Mouse (Mus musculus) skeletal muscle tissue, adult 2 months (tissue): ENCODE results near the gene Lsm11.

Source experiments
- DNase-seq: peaks from one replicate; pipeline ENCODE4 v3.0.0-alpha.2; 2012; ENCODE audit warnings: low read depth, low spot score

The Lsm11 gene

DNA sequence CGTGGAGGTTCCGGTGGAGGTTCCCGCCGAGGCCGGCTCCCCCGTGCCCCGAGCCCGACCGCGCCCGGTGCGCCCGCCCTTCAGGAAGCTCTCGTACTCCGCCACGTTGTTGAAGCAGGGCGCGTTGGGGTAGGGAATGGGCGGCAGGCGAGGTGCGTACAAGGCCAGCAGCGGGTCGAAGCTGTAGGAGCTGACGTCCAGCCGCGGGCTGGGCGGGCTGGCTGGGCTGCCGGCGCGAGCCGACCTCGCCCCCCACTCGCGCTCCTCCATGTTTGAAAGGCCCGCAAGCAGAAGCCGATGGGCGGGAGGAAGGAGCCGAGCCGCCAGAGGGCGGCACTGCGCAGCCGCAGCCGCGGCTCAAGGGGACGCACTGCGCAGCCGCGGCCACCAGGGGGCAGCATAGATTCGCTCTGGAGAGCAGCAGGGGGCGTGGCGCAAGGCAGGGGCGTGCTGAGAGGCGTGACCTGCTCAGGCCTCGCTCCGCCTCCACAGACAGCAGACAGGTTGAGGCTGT lies at the start of gene Lsm11:
Gene Lsm11 (minus strand): TSS at position 293 of the 514 bp plus-strand sequence.
- DNase-seq = peak; percentile 93

DNA sequence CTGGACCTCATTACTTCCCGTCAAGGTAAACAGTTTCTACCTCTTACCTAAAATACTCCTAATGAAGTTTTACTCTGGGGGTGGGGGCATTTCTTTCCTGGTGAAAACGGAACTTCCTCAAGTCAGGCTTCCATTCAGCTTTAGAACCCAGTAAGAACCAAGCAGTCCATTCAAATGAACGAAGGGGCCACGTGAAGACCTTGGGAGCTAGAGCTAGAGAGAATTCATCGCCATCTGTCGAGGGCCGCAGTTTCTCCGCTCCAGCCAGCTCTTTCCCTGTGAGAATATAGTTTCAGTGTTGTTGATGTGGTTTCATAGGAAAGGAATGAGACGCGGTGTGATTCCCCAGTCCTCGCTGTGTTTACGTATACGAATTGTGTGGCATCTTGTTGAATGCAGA lies 47.4 kb upstream of the Lsm11 start:
- no peak for DNase-seq

DNA sequence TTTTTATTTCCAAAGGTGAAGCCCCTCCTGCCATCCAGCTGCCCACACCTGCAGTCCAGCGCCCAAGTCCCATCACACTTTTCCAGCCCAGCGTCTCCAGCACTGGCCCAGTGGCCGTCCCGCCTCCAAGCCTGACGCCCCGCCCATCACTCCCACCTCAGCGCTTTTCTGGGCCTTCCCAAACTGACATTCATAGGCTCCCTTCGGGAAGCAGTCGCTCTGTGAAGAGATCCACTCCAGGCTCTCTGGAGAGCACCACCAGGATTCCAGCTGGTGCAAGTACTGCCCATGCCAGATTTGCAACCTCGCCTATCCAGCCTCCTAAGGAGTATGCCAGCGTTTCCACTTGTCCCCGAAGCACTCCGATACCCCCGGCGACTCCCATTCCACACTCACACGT lies 46.9 kb upstream of the Lsm11 start:
- no peak for DNase-seq

DNA sequence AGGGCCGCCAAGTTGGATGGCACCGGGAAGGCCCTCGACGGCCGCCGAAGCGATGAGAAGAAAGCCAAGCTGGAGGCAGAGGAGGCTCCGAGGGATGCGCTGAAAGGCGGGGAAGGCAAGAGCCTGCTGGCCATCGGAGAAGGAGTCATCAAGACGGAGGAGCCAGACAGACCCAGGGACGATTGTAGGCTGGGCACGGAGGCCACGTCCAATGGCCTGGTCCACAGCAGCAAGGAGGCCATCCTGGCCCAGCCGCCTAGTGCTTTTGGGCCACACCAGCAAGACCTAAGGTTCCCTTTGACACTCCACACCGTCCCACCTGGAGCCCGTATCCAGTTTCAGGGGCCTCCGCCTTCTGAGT lies 36.1 kb upstream of the Lsm11 start:
- no peak for DNase-seq

DNA sequence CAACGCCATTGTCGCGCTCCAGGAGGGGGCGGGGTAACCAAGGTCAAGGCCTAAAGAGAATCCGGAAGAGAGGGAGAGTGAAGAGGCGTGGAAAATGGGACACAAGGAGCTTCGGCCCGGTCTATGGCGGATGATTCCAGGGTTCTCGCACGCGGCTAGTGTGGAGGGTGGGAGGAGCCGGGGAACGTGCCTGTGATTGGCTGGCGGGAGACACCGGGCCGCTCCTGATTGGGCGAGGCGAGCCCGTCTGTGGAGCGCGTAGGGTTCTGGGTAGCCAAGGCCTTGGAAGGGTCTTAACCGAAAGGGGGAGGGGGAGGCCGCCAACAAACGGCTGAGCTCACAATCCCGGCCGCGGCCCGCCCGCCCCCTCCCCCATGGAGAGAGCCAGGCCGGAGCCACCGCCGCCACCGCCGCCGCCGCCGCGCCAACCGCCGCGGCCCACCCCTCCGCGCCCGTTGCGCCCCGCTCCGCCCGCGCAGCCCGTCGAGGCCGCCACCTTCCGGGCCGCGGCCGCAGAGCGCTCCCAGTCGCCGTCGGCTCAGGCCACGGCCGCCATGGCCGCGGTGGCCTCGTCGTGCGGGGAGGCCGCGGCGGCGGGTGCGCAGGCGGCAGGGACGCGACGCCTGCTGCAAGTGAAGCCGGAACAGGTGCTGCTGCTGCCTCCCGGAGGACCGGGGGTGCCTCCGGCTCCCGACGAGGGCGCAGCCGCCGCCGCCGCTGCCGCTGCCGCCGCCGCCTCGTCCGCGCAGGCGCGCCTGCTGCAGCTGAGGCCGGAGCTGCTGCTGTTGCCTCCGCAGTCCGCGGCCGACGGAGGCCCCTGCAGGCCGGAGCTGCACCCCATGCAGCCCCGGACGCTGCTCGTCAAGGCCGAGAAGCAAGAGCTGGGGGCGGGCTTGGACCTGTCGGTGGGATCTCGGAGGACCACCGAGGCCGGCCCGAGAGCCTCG lies 35.5 kb upstream of the Lsm11 start, which contains the start of gene Sox30:
Gene Sox30 (plus strand): TSS at position 365 of the 947 bp plus-strand sequence.
- peak; percentile 6 for DNase-seq

DNA sequence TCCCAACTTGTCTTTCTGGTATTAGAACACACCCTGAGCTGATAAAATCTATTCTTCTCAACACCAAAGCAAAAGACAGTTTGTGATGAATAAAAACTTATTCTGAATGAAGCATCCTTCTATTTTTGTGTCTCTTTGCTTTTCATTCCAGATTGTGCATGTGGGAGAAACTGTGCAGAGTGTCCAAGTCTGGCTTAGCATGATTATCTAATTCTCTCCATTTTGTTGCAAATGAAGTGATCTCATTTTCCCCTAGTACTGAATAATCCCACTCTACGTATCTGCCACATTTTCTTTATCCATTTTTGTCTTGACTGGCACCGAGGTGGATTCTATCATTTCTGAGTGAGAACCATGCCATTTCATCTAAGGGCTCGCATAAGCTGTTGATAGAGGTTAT lies 31.3 kb upstream of the Lsm11 start:
- DNase-seq = no peak

DNA sequence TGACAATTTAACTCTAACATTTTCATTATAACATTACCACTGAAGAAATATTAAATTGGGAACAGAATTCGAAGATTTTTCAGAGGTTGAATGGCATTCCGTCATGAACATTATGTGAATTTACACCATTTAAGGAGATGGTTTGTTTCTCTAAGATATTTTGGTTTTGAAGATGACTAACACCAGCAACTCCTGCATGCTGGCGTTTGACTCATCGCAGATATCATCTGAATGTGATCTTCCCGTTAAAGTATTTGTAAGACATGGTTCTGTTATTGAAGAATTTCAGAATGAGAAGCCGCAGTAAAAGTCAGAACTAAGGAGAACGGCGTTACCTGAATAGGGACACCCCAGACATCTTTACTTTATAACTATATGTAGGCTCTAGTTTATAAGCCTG lies 29.7 kb upstream of the Lsm11 start:
- no peak for DNase-seq

DNA sequence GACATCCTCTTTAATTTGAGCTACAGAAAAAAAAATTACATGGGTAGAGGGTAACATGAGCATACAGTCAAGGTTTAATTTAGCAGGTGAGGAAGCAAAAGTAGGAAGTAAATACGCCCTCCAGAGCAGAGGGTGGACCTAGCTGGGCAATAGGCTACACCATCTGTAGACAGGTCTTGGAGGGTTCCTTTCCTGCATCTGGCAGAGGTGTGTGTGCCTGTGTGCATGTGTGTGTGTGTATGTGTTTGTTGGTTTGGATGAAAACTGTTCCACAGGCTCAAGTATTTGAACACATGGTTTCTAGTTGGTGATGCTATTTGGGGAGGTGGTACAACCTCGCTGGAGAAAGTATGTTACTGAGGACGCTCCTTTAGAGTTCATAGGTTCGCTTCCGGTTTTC lies 28.9 kb upstream of the Lsm11 start:
- no peak for DNase-seq

DNA sequence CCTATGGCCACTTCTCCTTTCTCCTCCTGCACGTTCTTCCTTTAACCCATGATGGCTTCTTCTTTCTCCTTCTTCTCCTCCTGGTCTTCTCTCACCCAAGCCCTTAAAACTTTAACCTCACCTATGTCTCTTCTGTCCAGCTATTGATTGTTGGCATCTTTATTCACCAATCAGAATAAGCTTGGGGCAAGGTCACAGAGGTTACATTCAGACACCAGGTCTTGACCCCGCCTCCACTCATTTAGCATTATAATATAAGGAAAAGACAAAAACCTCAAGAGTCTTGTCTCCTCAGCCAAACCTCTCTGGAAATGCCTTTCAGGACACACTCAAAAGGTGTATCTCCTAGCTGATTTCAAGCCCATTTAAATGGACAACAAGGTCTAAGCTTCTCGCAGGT lies 23.7 kb upstream of the Lsm11 start:
- no peak for DNase-seq

DNA sequence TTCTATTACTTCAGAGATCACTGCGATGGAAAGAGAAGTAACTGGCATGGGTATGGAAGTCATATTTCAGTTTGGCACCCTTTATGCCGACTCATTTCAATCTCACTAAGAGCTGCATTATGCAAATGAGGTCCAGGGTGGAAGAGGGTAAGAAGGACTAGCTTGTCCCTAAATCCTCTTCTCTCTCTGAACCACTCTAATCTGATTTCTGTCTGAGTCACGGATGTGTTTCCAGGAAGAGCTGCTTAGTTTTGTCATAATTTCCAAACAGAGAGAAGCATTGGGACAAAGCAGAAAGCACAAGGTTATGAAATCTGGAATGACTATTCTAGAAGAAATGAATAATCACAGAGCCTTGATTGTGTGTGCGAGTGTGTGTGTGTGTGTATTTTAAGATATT lies 22.2 kb upstream of the Lsm11 start:
- no peak for DNase-seq

DNA sequence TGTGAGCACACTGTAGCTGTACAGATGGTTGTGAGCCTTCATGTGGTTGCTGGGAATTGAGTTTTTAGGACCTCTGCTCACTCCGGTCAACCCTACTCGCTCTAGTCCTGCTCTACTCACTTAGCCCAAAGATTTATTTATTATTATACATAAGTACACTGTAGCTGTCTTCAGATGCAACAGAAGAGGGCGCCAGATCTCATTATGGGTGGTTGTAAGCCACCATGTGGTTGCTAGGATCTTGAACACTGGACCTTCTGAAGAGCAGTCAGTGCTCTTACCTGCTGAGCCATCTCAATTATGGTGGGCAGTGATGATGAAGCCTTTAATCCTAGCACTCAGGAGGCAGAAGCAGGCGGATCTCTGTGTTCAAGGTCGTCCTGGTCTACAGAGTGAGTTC lies 15.3 kb upstream of the Lsm11 start:
- DNase-seq = no peak

DNA sequence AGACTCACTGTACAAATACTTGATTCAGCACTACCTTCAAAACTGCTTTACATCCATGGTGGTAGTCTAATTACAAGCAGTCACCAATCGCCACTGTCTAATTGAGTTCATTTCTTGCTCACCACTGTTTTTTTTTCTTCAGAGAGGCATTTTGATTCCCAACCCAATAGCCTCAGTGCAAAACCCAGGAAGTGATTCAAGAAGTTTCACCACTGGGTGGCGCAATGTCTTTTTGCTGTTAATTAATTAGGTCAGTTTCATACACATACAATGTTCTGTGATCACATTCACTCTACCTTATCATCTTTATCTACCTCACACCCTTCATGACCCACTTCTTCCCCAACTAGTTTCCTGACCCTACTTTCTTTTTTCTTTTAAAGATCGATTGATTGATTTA lies 14.9 kb upstream of the Lsm11 start:
- DNase-seq = no peak

DNA sequence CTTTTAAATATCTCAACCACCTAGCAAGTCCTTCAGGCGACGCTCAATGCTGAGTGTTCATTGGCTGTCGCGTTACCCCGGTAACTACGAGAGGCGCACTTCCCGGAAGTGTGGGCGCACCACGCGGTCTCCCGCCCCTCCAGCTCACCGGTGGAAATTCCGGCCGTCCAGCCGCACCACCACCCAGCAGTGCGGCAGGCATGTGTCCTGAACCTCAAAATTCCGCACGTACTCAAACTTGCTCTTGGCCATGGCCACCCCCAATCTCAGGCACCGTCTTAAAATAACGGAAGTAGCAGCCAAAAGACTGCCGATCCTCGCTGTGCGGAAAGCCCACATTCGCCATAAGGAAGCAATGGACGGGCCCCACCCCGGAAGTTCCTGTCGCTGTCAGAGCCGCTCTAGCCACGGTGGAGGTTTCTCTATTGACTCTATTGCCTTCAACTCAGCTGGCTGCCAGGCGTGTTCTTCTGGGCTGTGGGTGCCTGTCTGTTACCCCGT lies 10.4 kb upstream of the Lsm11 start, which contains the start of gene Thg1l:
Gene Thg1l (minus strand): TSS at position 368 of the 501 bp plus-strand sequence.
- DNase-seq = peak; percentile 93

DNA sequence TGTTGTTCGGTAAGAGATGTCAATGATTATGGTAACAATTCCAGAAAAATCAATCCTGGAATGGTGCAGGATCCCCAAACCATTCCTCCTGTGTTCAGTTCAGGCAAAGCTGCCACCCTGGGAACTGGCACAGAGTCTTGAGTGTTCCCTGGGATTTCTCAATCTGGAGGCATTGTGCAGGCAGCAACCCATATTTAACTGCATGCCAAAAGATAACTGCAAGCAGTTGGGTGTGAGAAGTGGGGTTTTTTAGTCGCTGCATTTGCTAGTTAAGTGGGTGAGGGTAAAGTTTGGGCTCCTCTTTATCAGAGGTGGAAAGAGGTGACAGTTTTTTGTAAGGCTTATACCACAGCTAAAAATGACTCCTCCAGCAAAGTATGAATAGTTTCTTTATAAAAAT lies 2.8 kb upstream of the Lsm11 start:
- DNase-seq = no peak

DNA sequence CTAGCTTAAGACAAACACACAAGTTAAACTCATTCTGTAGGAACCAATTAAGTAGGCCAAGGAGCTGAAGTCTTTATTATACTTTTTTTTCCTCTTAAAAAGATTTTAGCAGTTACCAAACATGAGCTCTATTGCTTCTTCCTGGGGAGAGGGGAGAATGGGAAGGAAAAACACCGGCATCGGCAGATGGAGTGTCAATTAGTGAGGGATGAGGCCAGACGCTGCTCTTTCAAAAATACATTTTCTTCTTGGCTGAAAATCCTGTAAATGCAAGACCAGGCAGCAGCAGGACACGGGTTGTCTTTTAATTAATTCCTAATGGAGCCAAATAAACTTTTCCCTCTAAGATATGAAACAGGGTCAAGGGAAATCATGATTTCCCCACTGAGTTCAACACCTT lies 2.1 kb upstream of the Lsm11 start:
- no peak for DNase-seq

DNA sequence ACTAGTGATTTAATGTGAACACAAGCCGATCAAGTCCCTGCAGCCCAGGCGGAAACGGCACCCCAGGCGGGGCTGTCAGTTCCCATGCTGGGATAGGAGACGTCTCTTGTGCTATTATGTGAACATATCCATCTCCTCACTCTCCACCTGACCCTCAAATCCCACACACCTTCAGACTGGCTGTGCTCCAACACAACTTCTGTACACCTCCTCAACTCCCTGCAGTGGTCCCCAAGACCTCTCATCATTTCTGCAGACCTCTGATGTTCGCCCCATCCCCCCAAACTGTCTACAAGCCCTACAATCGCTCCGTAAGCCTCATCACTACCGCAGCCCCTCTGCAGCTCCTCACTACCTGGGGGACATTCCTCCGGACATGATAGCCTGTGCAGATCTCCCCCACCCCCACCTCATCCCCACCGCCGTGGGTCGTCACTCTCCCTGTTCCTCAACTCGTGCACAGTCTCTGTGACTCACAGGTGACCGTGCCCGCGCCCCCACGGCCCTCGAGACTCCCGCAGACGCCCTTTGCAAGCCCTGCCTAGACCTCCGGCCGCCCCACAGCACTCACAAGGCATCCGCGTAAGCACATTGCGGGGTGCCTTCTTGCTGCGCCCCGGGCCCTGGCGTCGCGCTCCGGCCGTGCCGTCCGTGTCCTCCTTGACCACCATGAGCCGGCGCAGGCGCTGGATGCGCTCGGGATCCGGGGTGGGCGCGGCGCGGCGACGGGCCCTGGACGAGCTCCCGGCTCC lies 668 bp downstream of the Lsm11 start:
- no peak for DNase-seq

DNA sequence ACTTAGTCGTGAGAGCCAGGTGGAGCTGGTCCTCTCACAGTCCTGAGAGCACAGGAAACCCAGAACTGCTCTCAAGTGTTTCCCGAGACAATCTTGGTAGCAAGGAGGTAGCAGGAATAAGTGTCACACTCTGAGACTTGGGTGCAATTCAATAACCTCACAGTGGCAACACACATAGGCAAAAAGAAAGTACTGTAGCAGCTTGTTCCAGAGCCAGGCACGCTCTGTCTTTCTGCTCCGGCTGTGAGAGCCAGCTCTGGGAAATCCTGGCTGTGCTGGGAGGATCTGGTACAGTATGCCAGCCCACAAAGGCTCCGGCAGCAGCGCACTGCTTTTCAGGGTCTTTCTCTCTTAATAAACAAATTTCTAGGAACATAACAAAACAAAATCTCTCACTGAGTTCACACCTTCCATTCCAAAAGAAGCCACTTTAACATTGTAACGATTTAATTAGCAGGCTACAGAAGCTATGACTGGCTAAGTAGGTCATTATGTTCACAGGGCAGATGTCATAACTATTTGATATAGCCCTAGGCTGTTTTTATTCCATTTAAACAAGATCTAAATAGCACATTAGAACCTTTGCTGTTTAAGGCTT lies 1.5 kb downstream of the Lsm11 start:
- no peak for DNase-seq

DNA sequence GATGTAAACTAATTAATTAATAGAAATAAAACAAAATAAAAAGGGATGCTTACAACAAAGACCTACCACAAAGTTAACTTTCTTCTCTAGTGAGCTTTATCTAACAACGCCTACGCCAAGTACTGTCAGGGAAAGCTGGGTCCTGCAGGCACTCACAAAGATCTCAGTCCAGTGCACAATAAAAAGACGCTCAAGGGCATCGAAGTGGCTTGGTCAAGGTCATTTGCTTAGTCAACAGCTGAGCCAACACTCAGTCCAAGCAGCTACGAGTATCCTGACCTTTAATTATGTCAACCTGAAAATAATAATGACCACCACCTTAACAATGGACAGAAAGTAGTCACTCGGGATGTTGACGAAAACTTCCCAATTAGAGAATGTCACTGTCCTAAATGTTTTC lies 2.5 kb downstream of the Lsm11 start:
- no peak for DNase-seq

DNA sequence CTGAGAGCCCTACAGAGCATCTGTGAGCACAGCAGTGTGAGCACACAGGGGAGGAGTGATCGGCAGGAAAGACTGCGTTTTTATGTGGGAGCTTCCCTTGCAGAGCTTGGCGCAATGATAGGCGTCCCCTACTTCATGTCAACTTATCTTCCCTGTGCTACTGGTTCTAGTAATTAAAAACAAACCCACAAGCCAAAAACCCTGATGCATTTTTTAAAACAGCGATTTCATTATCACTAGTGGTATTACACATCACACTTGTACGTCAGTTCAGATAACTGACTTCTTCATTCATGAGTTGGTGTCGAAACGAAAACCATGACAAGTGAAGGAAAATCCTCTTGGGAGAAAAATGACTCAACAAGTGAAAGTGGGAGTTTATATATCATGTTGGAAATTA lies 5.8 kb downstream of the Lsm11 start:
- DNase-seq = no peak

DNA sequence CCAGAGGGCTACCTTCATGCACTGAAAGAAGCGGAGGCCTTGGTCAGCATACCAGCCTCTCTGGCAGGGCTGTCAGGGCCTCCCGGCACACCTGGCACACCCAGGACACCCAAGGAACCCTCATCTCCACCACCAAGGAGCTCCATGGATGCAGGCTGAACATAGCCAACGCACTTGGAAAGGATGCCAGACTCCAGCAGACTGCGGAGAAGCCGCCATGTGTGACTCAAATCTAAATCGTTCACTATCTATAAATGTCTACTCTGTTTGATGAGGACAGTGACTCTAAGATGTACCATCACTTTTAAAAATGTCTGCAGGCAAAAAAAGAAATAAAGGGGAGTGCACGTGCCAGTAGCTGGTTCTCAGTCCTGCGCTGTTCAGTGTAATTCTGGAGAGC lies 7.3 kb downstream of the Lsm11 start:
- no peak for DNase-seq

DNA sequence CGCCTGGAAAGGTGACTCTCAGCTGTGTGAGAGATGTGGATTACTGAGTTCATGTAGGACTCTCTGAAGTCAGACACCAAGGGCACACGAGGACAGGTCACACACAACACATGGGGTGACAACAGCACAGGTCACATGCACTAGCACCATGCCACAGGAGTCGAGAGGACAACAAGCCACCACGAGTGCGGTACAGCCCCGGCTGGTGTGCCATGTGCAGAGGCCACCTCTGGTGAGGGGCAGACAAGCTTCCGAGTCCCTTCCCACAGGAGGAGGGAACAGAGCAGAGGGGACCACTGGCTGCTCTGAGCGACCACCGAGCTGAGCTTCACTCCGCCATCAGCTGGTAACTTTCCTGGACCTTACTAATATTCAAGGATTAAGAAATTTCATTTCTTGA lies 12.0 kb downstream of the Lsm11 start:
- no peak for DNase-seq

DNA sequence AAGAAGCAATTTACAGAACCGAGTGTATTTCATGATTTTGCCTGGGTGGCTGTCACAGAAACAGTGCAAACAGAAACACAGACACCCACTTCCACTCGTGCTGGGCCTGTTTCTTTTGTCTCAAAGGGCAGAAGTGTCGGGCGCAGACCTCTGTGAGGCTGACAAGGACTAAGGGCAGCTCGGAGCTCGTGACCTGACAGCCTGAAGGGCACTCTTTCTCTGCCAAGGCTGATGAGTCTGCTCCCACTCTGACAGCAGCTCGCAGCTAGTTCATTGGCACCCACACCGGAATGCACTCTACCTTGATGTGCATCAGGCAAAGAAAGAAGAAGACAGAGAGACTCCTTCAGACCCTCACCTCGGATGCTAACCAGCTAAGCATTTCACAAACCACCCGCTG lies 15.2 kb downstream of the Lsm11 start:
- no peak for DNase-seq
